Mouse (Mus musculus) skeletal muscle tissue, adult 2 months (tissue): Measurements from ENCODE around the gene Cct5.

Source experiments
- DNase-seq: peaks from one replicate; pipeline ENCODE4 v3.0.0-alpha.2; 2012; ENCODE audit warnings: low read depth, low spot score

The Cct5 gene

DNA sequence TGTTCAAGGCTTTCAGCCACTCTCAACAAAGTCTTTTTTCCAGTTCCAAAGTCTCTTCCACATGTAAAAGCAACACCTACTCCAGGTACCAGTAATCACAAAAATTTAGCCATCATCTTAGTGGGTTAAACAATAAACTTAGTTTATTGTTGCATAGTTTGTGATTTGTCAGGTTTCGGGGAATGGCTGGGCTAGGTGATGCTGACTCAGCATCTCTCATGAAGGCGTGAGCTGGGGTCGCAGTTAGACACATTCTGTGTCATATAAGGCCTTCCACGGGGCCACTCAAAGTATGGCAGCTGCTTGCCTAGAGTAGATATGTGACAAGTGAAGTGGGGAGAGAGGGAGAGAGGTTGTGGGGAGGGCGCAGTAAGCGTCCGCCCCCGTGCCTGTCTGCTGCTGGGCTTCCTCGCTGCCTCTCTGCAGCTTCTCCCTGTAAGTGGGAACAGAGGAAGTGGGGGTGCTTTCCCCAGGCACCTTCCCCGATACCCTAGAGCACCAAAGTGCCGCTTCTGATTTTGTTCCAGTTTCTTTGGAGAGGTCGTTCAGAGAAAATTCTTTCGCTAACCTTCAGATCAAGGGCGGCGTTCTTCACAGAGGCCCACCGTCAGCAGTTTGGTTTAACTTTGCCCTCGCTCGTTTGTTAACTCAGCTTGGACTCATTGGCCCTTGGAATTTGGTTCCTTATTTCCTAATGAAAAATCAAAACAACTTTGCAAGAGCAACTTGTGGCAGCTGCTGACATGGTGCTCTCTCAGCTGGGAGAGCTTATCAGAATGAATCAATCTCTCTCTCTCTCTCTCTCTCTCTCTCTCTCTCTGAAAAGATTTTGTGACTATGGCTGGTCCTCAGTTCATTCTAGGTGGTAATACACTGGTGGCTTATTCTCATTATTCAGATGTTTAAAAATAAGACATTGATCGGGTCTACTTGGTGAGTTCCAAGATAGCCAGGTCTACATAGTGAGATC, 37.7 kb downstream of the Cct5 start:
- DNase-seq, result no peak

DNA sequence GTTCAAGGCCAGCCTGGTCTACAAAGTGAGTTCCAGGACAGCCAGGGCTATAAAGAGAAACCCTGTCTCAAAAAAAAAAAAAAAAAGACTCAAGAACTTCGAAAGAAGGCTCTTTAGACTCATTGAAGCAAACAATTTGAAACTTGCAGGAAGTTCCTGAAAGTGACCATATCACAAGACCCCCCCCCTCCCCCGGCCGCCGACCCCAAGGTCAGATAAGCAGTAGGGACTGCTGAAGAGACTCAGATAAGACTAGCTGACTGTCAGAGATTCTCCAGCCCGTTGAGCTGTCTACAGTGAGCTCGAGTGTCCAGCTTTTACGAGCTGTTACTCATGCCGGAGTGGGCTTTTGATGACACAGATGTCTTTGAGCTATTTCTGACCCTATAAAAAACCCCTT, 38.8 kb downstream of the Cct5 start:
- DNase-seq, result no peak

- DNase-seq, result no peak
Observed at GRCm38 (mm10) chr15:31561976-31562375, 39.6 kb downstream of the Cct5 start.

DNA sequence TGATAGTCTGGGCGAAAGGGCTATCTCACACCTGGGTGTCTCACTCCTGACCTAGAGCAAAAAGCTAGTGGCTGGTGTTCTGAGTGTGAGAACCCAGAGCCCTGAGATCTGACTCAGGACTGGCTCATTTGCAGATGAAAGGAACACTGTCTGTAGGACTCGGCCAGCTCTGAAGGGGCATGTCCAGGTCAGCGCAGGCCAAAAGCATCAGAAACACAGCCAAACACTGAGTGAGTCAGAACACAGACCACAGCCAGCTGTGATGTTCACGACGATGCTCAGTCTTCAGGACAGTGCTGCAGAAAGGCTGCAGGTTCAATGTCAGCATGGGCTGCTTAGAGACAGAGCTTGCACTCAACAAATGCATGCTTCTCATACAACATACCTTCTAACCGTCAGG, 40.2 kb downstream of the Cct5 start:
- no peak for DNase-seq

DNA sequence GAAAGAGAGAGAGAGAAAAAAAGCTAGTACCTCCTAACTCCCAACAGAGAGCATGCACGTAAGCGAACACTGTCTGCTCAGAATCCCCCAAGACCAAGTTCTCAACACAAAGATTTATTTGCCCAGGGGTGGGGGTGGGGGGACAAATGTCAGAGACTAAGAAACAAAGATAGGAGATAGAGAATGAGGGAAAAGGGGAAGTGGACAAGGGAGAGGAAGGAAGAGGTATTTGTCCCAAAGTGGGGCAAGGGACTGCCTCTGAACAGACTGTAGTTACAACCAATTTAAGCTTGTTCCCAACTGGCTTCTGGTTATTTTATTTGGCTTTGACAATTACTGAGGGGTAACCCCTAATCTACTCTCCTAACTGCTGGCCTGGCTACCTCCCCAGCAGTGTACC, 46.7 kb downstream of the Cct5 start:
- DNase-seq, result no peak

GRCm38 (mm10) chr15:31550381-31550780, 51.2 kb downstream of the Cct5 start:
- no peak for DNase-seq

DNA sequence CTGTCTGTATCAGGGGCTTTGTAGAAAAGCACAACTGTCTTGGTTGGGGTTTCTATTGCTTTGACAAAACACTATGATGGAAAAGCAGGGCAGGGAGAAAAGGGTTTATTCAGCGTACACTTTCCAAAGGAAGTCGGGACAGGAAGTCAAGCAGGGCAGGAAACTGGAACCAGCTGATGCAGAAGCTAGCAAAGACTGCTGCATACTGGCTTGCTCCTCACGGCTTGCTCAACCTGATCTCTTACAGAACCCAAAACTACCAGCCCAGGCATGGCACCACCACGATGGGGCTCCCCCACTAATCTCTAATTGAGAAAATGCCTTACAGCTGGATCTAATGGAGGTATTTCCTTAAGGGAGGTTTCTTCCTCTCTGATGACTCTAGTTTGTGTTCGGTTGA, 54.2 kb downstream of the Cct5 start:
- no peak for DNase-seq

DNA sequence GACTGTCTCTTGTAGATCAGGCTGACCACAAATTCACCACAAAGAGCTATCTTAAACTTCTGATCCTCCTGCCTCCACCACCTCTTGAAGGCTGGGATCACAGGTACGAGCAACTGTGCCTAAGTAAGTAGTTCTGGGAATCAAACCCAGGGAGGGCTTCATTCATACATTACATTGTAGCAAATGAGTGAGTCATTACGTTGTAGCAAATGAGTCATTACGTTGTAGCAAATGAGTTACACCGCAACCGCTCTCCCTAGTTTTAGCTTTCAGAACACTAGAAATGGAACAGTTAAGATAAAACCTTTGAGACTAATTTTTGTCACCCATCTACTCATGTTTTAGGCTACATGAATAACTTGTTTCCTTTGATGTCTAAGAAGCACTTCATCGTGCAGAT, 55.3 kb downstream of the Cct5 start:
- DNase-seq, result no peak

GRCm38 (mm10) chr15:31545058-31545457, 56.5 kb downstream of the Cct5 start:
- no peak for DNase-seq

DNA sequence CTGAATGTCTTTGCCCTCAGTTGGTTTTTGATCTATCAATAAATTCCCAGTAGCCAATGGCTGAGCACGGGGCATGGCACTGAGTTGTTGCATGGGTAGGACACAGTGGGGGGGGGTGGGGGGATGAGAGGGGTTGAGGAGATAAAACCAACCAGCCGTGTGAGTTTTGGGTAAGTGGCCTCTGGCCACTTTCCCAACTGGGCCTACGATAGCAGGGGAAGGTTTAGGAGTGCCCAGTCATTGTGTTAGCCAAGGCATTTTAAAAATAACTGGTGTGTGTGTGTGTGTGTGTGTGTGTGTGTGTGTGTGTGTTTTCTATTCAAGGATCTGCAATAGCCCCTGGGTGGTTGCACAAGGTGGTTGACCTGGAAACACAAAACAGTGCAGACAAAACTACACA, 58.4 kb downstream of the Cct5 start:
- DNase-seq, result no peak

GRCm38 (mm10) chr15:31542013-31542958, 59.3 kb downstream of the Cct5 start:
- DNase-seq, result no peak
